Mouse (Mus musculus) heart, embryonic 11.5 days (tissue): ENCODE measurements around the gene Smarca4. TPM values are rescaled to one million over a fixed set of nuclear protein-coding genes. Genes with fewer than 3 reads are reported as not detected.

Experiments
- ATAC-seq: fragments of 200-750 bp; cut with Nextera tagmentation; replicated peaks from 2 replicates; pipeline ENCODE4 v1.8.0; 2017; ENCODE audit warnings: moderate library complexity; ENCODE audit not compliant: insufficient number of reproducible peaks, low FRiP score, low TSS enrichment
- H3K27ac ChIP-seq: fragments of 300-500 bp; sonication (generic); 2 replicates; pipeline ENCODE4 v1.5.1; 2014; ENCODE audit warnings: mild to moderate bottlenecking, low read depth, low read length
- H3K27me3 ChIP-seq: fragments of 300-500 bp; sonication (generic); 2 replicates; pipeline ENCODE4 v1.6.1; 2014; ENCODE audit warnings: mild to moderate bottlenecking, low read length, mixed read lengths; ENCODE audit not compliant: control insufficient read depth, insufficient read depth
- H3K36me3 ChIP-seq: fragments of 300-500 bp; sonication (generic); 2 replicates; pipeline ENCODE4 v1.6.1; 2014; ENCODE audit warnings: mild to moderate bottlenecking, low read length, moderate library complexity, mixed read lengths; ENCODE audit not compliant: control insufficient read depth, insufficient read depth
- H3K4me1 ChIP-seq: fragments of 300-500 bp; sonication (generic); 2 replicates; pipeline ENCODE4 v1.6.1; 2014; ENCODE audit warnings: low read length; ENCODE audit not compliant: control insufficient read depth, insufficient read depth
- H3K4me2 ChIP-seq: fragments of 300-500 bp; sonication (generic); 2 replicates; pipeline ENCODE4 v1.6.1; 2014; ENCODE audit warnings: mild to moderate bottlenecking, moderate library complexity
- H3K4me3 ChIP-seq: fragments of 300-500 bp; sonication (generic); 2 replicates; pipeline ENCODE4 v1.5.1; 2014; ENCODE audit warnings: low read depth, low read length
- H3K9ac ChIP-seq: fragments of 300-500 bp; sonication (generic); 2 replicates; pipeline ENCODE4 v1.6.1; 2014; ENCODE audit warnings: mild to moderate bottlenecking, low read depth, low read length, moderate library complexity
- H3K9me3 ChIP-seq: fragments of 300-500 bp; sonication (generic); replicated peaks from 2 replicates; pipeline ENCODE4 v1.6.1; 2016; ENCODE audit warnings: low read length; ENCODE audit not compliant: control insufficient read depth
- WGBS: fragments of 180-500 bp; shearing (Covaris S2); extraction: QIAGEN DNeasy Blood & Tissue Kit; methylation state at CpG from one replicate; pipeline ENCODE4 v1.1.7; 2014; ENCODE audit not compliant: insufficient replicate concordance; 5-methylcytosine and 5-hydroxymethylcytosine counted together
- polyA plus RNA-seq: library from polyadenylated mRNA; unstranded; fragments of >200 nt; fragmentation: Nextera tagmentation; extraction: Ambion mirVana; gene quantifications from 2 replicates; pipeline ENCODE4 v1.2.1, GENCODE M21; 2014

Gene Smarca4
- polyA plus RNA-seq, 1 experiment from 2014 or later = 77.4 TPM

DNA sequence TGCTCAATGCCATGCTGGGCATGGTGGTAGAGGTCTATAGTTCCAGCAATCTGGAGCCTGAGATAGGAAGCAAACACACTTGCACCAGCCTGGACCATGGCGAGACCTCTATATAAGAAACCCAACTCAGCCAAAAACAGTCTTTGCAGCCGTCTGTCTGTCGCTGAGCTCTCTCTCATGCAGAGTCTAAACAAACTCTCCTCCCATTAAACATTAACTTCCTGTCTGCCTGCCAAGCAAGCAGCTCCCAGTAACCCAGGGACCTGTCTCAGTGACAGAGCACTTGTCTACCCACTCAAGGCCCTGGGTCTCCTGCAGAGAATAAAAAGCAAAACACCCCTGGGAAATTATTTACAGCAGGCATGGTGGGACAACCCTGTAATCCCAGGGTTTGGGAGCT, 120.6 kb downstream of the Smarca4 start:
- H3K36me3 ChIP-seq = peaks cover 72% of the 10 kb centered on the region
- no peaks in the 10 kb centered on the region for H3K27me3 ChIP-seq
- no peaks in the 10 kb centered on the region for H3K9me3 ChIP-seq
- no peak overlapping the region for H3K9ac ChIP-seq
- H3K4me1 ChIP-seq = no peaks in the 10 kb centered on the region
- H3K4me3 ChIP-seq = no peak overlapping the region
- no peak for ATAC-seq
- no peak overlapping the region for H3K4me2 ChIP-seq
- no peak overlapping the region for H3K27ac ChIP-seq
- WGBS = 82% methylated on average over 3 of the region's 3 CpGs

DNA sequence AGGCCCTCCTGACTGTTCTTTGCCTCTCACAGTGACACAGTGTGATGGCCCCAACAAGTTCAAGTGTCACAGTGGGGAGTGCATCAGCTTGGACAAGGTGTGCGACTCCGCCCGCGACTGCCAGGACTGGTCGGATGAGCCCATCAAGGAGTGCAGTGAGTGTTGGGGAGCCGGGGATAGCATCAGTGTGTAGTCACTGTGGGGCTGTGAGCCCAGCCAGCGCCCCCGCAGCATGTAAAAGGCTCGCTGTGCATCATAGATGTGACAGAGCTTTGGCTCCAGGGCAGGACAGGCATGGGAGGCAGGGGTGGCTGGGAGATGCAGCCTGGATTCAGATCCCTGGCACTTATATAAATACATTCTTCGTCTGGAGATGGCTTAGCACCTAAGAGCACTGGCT, 121.2 kb downstream of the Smarca4 start:
- Histone ChIP-seq H3K4me1 (no peaks in the 10 kb centered on the region), H3K27ac (no peak overlapping the region), H3K4me3 (no peak overlapping the region), H3K9ac (no peak overlapping the region), H3K9me3 (no peaks in the 10 kb centered on the region), H3K27me3 (no peaks in the 10 kb centered on the region), H3K36me3 (peaks cover 71% of the 10 kb centered on the region), H3K4me2 (no peak overlapping the region)
- no peak for ATAC-seq
- 88% methylated on average over 10 of the region's 10 CpGs for WGBS

GRCm38 (mm10) chr9:21738776-21739175, 122.8 kb downstream of the Smarca4 start:
- Histone ChIP-seq H3K36me3 (peaks cover 65% of the 10 kb centered on the region), H3K27ac (no peak overlapping the region), H3K4me3 (no peak overlapping the region), H3K4me1 (no peaks in the 10 kb centered on the region), H3K4me2 (no peak overlapping the region), H3K9me3 (no peaks in the 10 kb centered on the region), H3K9ac (no peak overlapping the region), H3K27me3 (no peaks in the 10 kb centered on the region)
- 86% methylated on average over 7 of the region's 7 CpGs for WGBS
- no peak for ATAC-seq

DNA sequence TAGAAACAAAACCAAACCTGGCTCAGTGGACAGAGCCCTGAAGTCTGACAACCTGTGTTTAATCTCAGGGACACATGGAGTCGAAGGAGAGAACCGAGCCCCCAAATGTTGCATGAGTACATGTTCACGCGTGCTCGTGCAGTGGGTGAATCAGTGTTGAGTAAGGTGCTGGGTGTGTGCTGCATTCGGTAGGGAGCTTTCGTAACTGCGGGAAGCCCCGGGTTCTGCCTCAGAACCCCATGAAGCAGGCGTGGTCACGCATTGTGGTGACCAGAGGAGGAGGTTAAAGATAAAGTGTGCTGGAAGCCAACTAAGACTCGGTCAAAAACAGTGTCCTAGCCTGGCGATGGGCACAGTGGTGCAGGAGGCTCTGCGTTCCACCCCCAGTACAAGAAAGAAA, 124.5 kb downstream of the Smarca4 start:
- Histone ChIP-seq H3K27me3 (no peaks in the 10 kb centered on the region), H3K4me1 (no peaks in the 10 kb centered on the region), H3K9ac (no peak overlapping the region), H3K27ac (no peak overlapping the region), H3K36me3 (peaks cover 58% of the 10 kb centered on the region), H3K4me3 (no peak overlapping the region), H3K9me3 (no peaks in the 10 kb centered on the region), H3K4me2 (no peak overlapping the region)
- WGBS = 94% methylated on average over 14 of the region's 14 CpGs
- no peak for ATAC-seq

GRCm38 (mm10) chr9:21741514-21741913, 125.5 kb downstream of the Smarca4 start:
- no peaks in the 10 kb centered on the region for H3K27me3 ChIP-seq
- no peak overlapping the region for H3K9ac ChIP-seq
- H3K9me3 ChIP-seq = no peaks in the 10 kb centered on the region
- H3K4me3 ChIP-seq = no peak overlapping the region
- no peak overlapping the region for H3K27ac ChIP-seq
- no peak for ATAC-seq
- 87% methylated on average over 11 of the region's 11 CpGs for WGBS
- H3K4me2 ChIP-seq = no peak overlapping the region
- H3K36me3 ChIP-seq = peaks cover 58% of the 10 kb centered on the region
- no peaks in the 10 kb centered on the region for H3K4me1 ChIP-seq

DNA sequence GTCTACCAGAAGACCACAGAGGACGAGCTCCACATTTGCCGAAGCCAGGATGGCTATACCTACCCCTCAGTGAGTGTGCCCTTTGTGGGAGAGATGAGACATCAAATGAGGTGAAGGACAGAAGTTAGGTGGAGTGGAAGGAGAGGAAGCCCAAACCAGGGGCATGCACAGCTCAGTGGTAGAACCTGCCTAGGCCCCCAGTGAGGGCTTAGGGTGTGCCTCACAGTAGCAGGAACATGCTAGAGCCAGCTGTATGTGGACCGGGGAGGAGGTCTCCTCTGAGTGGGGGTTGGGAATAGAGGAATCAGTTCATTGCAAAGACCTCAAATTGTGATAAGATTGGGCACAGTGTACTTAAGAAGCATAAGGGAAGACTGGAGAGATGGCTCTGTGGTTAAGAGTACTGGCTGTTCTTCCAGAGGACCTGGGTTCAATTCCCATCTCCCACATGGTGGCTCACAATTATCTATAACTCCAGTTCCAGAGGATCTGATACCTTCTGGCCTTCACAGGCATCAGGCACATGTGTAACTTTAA, 131.3 kb downstream of the Smarca4 start:
- ATAC-seq = no peak
- Histone ChIP-seq H3K4me3 (no peak overlapping the region), H3K27me3 (no peaks in the 10 kb centered on the region), H3K36me3 (peaks cover 39% of the 10 kb centered on the region), H3K27ac (peak overlapping the region; percentile 64), H3K9me3 (no peaks in the 10 kb centered on the region), H3K9ac (no peak overlapping the region), H3K4me2 (no peak overlapping the region), H3K4me1 (peaks cover 27% of the 10 kb centered on the region)
- 90% methylated on average over 3 of the region's 3 CpGs for WGBS

DNA sequence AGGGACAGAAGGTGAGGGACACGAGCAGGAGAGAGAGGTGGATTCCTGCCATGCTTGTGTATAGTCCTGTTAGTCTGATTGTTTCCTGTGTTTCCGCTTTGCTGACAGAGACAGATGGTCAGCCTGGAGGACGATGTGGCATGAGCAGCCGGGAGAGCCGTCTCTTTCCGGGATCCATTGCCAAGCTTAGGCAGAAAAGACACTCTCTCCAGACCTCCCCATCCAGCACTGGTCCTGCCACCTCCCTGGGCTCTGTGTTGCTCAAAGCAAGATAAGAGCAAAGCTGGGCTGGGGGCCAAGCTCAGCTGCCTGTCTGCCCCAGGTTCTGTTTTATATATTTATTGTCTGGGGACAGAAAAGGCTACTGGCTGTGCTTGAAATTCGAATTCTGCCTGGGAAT, 132.1 kb downstream of the Smarca4 start:
- Histone ChIP-seq H3K9me3 (no peaks in the 10 kb centered on the region), H3K36me3 (peaks cover 35% of the 10 kb centered on the region), H3K4me3 (no peak overlapping the region), H3K4me1 (peaks cover 31% of the 10 kb centered on the region), H3K9ac (0 out of 2 replicates have a peak overlapping the region, but pooled peaks have one; percentile 28), H3K4me2 (peak overlapping the region; percentile 4; the same call in 1 of the 2 replicates), H3K27me3 (no peaks in the 10 kb centered on the region), H3K27ac (peak overlapping the region; percentile 64)
- 46% methylated on average over 7 of the region's 7 CpGs for WGBS
- peak; percentile 49; the same call in 1 of the 2 replicates for ATAC-seq

DNA sequence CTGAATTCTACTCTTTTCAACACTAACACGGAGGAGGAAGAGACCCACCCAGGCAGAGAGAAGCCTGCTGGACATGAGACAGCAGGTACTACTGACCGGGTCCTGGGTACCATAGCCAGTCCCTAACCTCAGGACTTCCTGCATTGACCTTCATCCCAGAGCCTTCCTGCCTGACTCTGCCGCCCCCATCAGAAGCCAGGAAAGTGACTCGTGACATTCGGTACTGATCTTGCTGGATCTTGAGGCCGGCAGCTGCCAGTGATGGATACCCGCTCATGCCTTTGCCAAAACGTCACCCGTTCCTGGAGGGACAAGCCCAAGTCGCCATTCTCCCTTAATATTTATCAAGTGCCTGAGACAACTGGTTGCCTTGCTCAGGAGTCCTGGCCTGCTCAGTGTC, 132.5 kb downstream of the Smarca4 start:
- Histone ChIP-seq H3K27ac (peak overlapping the region; percentile 64), H3K4me2 (no peak overlapping the region), H3K27me3 (no peaks in the 10 kb centered on the region), H3K36me3 (peaks cover 35% of the 10 kb centered on the region), H3K4me1 (peaks cover 31% of the 10 kb centered on the region), H3K9me3 (no peaks in the 10 kb centered on the region), H3K4me3 (no peak overlapping the region), H3K9ac (no peak overlapping the region)
- ATAC-seq = no peak
- 75% methylated on average over 10 of the region's 10 CpGs for WGBS

GRCm38 (mm10) chr9:21749382-21750118, 133.6 kb downstream of the Smarca4 start:
- Histone ChIP-seq H3K9me3 (no peaks in the 10 kb centered on the region), H3K4me3 (no peak overlapping the region), H3K9ac (no peak overlapping the region), H3K4me2 (no peak overlapping the region), H3K4me1 (peaks cover 38% of the 10 kb centered on the region), H3K36me3 (peaks cover 31% of the 10 kb centered on the region), H3K27ac (no peak overlapping the region), H3K27me3 (no peaks in the 10 kb centered on the region)
- ATAC-seq = no peak
- 88% methylated on average over 6 of the region's 6 CpGs for WGBS
